ENCODE assay signal across 29 mouse cellular contexts in genomic region chr17:89899813-89900212, GRCm38 (mm10). TPM values are rescaled to one million over a fixed set of nuclear protein-coding genes. Genes with fewer than 3 reads are reported as not detected.
A peak's percentile ranks its signal among the peaks of the same experiment; 100 is the strongest.
DNase-seq lines count a peak whose midpoint lies in the region; ATAC-seq and TF ChIP-seq lines count a peak whose summit lies in the region.
"Had no signal": no experiment of that assay in that cellular context is flagged by ENCODE, and none has a peak within 500 bp of the region (broad histone marks: within the 10 kb centered on the region; RNA-seq: fewer than 3 reads in every experiment).

No protein-coding gene starts in this region.

- no peak overlapping the region for H3K4me3 ChIP-seq in forebrain, embryonic 13.5 days
- H3K4me3 ChIP-seq in forebrain, postnatal 0 days (ENCODE audit: low read depth, low read length): no peak overlapping the region
- no peak overlapping the region for H3K4me3 ChIP-seq in hindbrain, embryonic 16.5 days (ENCODE audit: low read length)
- H3K4me3 ChIP-seq in hindbrain, embryonic 11.5 days (ENCODE audit: low read depth, low read length): no peak overlapping the region
- H3K4me3 ChIP-seq in neural tube, embryonic 11.5 days (ENCODE audit: low read depth, low read length): no peak overlapping the region
- H3K4me3 ChIP-seq in neural tube, embryonic 15.5 days (replicated peaks): no peak overlapping the region
- H3K4me3 ChIP-seq in neural tube, embryonic 14.5 days (ENCODE audit: low read depth, low read length): no peak overlapping the region
- H3K4me3 ChIP-seq: embryonic facial prominence, embryonic 12.5 days; embryonic facial prominence, embryonic 15.5 days; gastrocnemius, adult 2 months; heart, adult 2 months; heart, embryonic 10.5 days; heart, embryonic 13.5 days; intestine, embryonic 15.5 days had no signal

- no peaks in the 10 kb centered on the region for H3K36me3 ChIP-seq in forebrain, embryonic 13.5 days (ENCODE audit: poor library complexity, severe bottlenecking)
- H3K36me3 ChIP-seq in forebrain, postnatal 0 days (ENCODE audit: insufficient read depth): no peaks in the 10 kb centered on the region
- no peaks in the 10 kb centered on the region for H3K36me3 ChIP-seq in hindbrain, embryonic 16.5 days (ENCODE audit: control insufficient read depth, insufficient read depth, low read length)
- no peaks in the 10 kb centered on the region for H3K36me3 ChIP-seq in hindbrain, embryonic 11.5 days (ENCODE audit: control insufficient read depth, insufficient read depth, low read length)
- no peaks in the 10 kb centered on the region for H3K36me3 ChIP-seq in neural tube, embryonic 11.5 days (ENCODE audit: control insufficient read depth, insufficient read depth, low read length)
- no peaks in the 10 kb centered on the region for H3K36me3 ChIP-seq in neural tube, embryonic 15.5 days
- no peaks in the 10 kb centered on the region for H3K36me3 ChIP-seq in neural tube, embryonic 14.5 days (ENCODE audit: control insufficient read depth, insufficient read depth, low read length)
- H3K36me3 ChIP-seq: embryonic facial prominence, embryonic 12.5 days; embryonic facial prominence, embryonic 15.5 days; G1E; heart, embryonic 10.5 days; heart, embryonic 13.5 days; intestine, embryonic 15.5 days had no signal

- no peaks in the 10 kb centered on the region for H3K4me1 ChIP-seq in forebrain, embryonic 13.5 days
- H3K4me1 ChIP-seq in forebrain, postnatal 0 days (ENCODE audit: insufficient read depth): no peaks in the 10 kb centered on the region
- no peaks in the 10 kb centered on the region for H3K4me1 ChIP-seq in hindbrain, embryonic 16.5 days (ENCODE audit: control insufficient read depth, insufficient read depth, low read depth, low read length)
- H3K4me1 ChIP-seq in hindbrain, embryonic 11.5 days (replicated peaks; ENCODE audit: control insufficient read depth, insufficient read depth, low read length): no peaks in the 10 kb centered on the region
- H3K4me1 ChIP-seq in neural tube, embryonic 11.5 days (ENCODE audit: control insufficient read depth, insufficient read depth, low read length): no peaks in the 10 kb centered on the region
- H3K4me1 ChIP-seq in neural tube, embryonic 15.5 days: 0 out of 2 replicates have a peak, but pooled peaks cover 4% of the 10 kb centered on the region
- H3K4me1 ChIP-seq in neural tube, embryonic 14.5 days (ENCODE audit: control insufficient read depth, insufficient read depth, low read length): no peaks in the 10 kb centered on the region
- H3K4me1 ChIP-seq: embryonic facial prominence, embryonic 12.5 days; embryonic facial prominence, embryonic 15.5 days; heart, embryonic 10.5 days; heart, embryonic 13.5 days; intestine, embryonic 15.5 days had no signal

- H3K27ac ChIP-seq in forebrain, embryonic 13.5 days: no peak overlapping the region
- H3K27ac ChIP-seq in forebrain, postnatal 0 days (ENCODE audit: low read depth, low read length): no peak overlapping the region
- no peak overlapping the region for H3K27ac ChIP-seq in hindbrain, embryonic 16.5 days (ENCODE audit: low read depth, low read length)
- H3K27ac ChIP-seq in hindbrain, embryonic 11.5 days (ENCODE audit: low read depth, low read length): no peak overlapping the region
- H3K27ac ChIP-seq in neural tube, embryonic 11.5 days (ENCODE audit: low read depth, low read length): no peak overlapping the region
- no peak overlapping the region for H3K27ac ChIP-seq in neural tube, embryonic 15.5 days (replicated peaks)
- no peak overlapping the region for H3K27ac ChIP-seq in neural tube, embryonic 14.5 days (ENCODE audit: low read depth, low read length)
- H3K27ac ChIP-seq: embryonic facial prominence, embryonic 12.5 days; embryonic facial prominence, embryonic 15.5 days; gastrocnemius, adult 2 months; heart, adult 2 months; heart, embryonic 10.5 days; heart, embryonic 13.5 days; hindbrain, embryonic 14.5 days; intestine, embryonic 15.5 days had no signal

- ATAC-seq in forebrain, embryonic 13.5 days: peak; percentile 33; the same call in 1 of the 2 replicates
- no peak for ATAC-seq in forebrain, postnatal 0 days
- ATAC-seq in hindbrain, embryonic 16.5 days: 0 out of 2 replicates have a peak, but pooled peaks have one; percentile 37
- no peak for ATAC-seq in hindbrain, embryonic 11.5 days (ENCODE audit: low FRiP score)
- peak; percentile 23; the same call in 1 of the 2 replicates for ATAC-seq in neural tube, embryonic 11.5 days (ENCODE audit: insufficient read depth, low FRiP score, low TSS enrichment)
- ATAC-seq in neural tube, embryonic 15.5 days (ENCODE audit: low FRiP score): no peak
- peak; percentile 71; the same call in 1 of the 2 replicates for ATAC-seq in neural tube, embryonic 14.5 days (ENCODE audit: low read depth)
- ATAC-seq: forebrain, embryonic 16.5 days; intestine, embryonic 15.5 days; Patski had no signal

- no peaks in the 10 kb centered on the region for H3K27me3 ChIP-seq in forebrain, embryonic 13.5 days
- no peaks in the 10 kb centered on the region for H3K27me3 ChIP-seq in forebrain, postnatal 0 days (ENCODE audit: insufficient read depth, low read length)
- no peaks in the 10 kb centered on the region for H3K27me3 ChIP-seq in hindbrain, embryonic 16.5 days (replicated peaks; ENCODE audit: control insufficient read depth, insufficient read depth, low read length)
- H3K27me3 ChIP-seq in hindbrain, embryonic 11.5 days (ENCODE audit: control insufficient read depth, insufficient read depth, low read length): no peaks in the 10 kb centered on the region
- H3K27me3 ChIP-seq in neural tube, embryonic 11.5 days (ENCODE audit: control insufficient read depth, insufficient read depth, low read length): no peaks in the 10 kb centered on the region
- H3K27me3 ChIP-seq in neural tube, embryonic 15.5 days (replicated peaks): no peaks in the 10 kb centered on the region
- no peaks in the 10 kb centered on the region for H3K27me3 ChIP-seq in neural tube, embryonic 14.5 days (ENCODE audit: control insufficient read depth, insufficient read depth, low read length)
- H3K27me3 ChIP-seq: CH12.LX; embryonic facial prominence, embryonic 12.5 days; embryonic facial prominence, embryonic 15.5 days; heart, embryonic 13.5 days; intestine, embryonic 15.5 days; Patski had no signal

- no peak for TF ChIP-seq CTCF in forebrain, postnatal 0 days (IDR thresholded peaks at IDR 0.05; ENCODE audit: low read depth)

- DNase-seq in forebrain, postnatal 0 days: no peak
- DNase-seq in hindbrain, embryonic 11.5 days (ENCODE audit: low spot score): no peak
- no peak for DNase-seq in neural tube, embryonic 11.5 days (ENCODE audit: low spot score)
- DNase-seq: adrenal gland, postnatal 10 days; adrenal gland, postnatal 36 days; B cell, adult 2 months; cerebellum, adult 11 months; cerebellum, adult 2 months; cerebellum, adult 9-11 months; cerebellum, postnatal 25 days; gastrocnemius, adult 2 months; gastrocnemius, postnatal 14 days; heart, adult 2 months; heart, postnatal 14 days; kidney, adult 11 months had no signal

- H3K4me2 ChIP-seq in forebrain, embryonic 13.5 days: no peak overlapping the region
- H3K4me2 ChIP-seq in forebrain, postnatal 0 days (ENCODE audit: low read depth): no peak overlapping the region
- no peak overlapping the region for H3K4me2 ChIP-seq in hindbrain, embryonic 16.5 days (ENCODE audit: low read length)
- H3K4me2 ChIP-seq in hindbrain, embryonic 11.5 days (replicated peaks; ENCODE audit: low read depth, low read length): no peak overlapping the region
- no peak overlapping the region for H3K4me2 ChIP-seq in neural tube, embryonic 11.5 days (ENCODE audit: low read depth)
- no peak overlapping the region for H3K4me2 ChIP-seq in neural tube, embryonic 15.5 days
- H3K4me2 ChIP-seq in neural tube, embryonic 14.5 days (ENCODE audit: low read depth, low read length): no peak overlapping the region
- H3K4me2 ChIP-seq: embryonic facial prominence, embryonic 12.5 days; embryonic facial prominence, embryonic 15.5 days; heart, embryonic 13.5 days; hindbrain, embryonic 14.5 days; intestine, embryonic 15.5 days had no signal

- H3K9me3 ChIP-seq in forebrain, embryonic 13.5 days (replicated peaks): no peaks in the 10 kb centered on the region
- H3K9me3 ChIP-seq in forebrain, postnatal 0 days (ENCODE audit: low read length): no peaks in the 10 kb centered on the region
- H3K9me3 ChIP-seq in hindbrain, embryonic 16.5 days (ENCODE audit: control insufficient read depth, low read length): no peaks in the 10 kb centered on the region
- H3K9me3 ChIP-seq in hindbrain, embryonic 11.5 days (ENCODE audit: control insufficient read depth, low read length): no peaks in the 10 kb centered on the region
- no peaks in the 10 kb centered on the region for H3K9me3 ChIP-seq in neural tube, embryonic 11.5 days (ENCODE audit: control insufficient read depth, low read length)
- H3K9me3 ChIP-seq in neural tube, embryonic 15.5 days (replicated peaks): no peaks in the 10 kb centered on the region
- no peaks in the 10 kb centered on the region for H3K9me3 ChIP-seq in neural tube, embryonic 14.5 days (ENCODE audit: control insufficient read depth, low read length)
- H3K9me3 ChIP-seq: embryonic facial prominence, embryonic 12.5 days; embryonic facial prominence, embryonic 15.5 days; G1E; heart, embryonic 10.5 days; heart, embryonic 13.5 days; intestine, embryonic 15.5 days had no signal

- WGBS in forebrain, embryonic 13.5 days: 47% methylated on average over 3 of the region's 3 CpGs
- 42% methylated on average over 3 of the region's 3 CpGs for WGBS in forebrain, postnatal 0 days
- WGBS in hindbrain, embryonic 16.5 days: 52% methylated on average over 3 of the region's 3 CpGs
- 76% methylated on average over 3 of the region's 3 CpGs for WGBS in hindbrain, embryonic 11.5 days
- WGBS in neural tube, embryonic 11.5 days: 81% methylated on average over 3 of the region's 3 CpGs
- WGBS in neural tube, embryonic 15.5 days: 44% methylated on average over 3 of the region's 3 CpGs
- 50% methylated on average over 3 of the region's 3 CpGs for WGBS in neural tube, embryonic 14.5 days

- H3K9ac ChIP-seq in forebrain, embryonic 13.5 days: no peak overlapping the region
- no peak overlapping the region for H3K9ac ChIP-seq in forebrain, postnatal 0 days
- H3K9ac ChIP-seq in hindbrain, embryonic 16.5 days (ENCODE audit: low read depth, low read length): no peak overlapping the region
- H3K9ac ChIP-seq in hindbrain, embryonic 11.5 days (ENCODE audit: low read depth, low read length): no peak overlapping the region
- H3K9ac ChIP-seq in neural tube, embryonic 11.5 days (ENCODE audit: low read length): no peak overlapping the region
- H3K9ac ChIP-seq in neural tube, embryonic 15.5 days (replicated peaks): no peak overlapping the region
- H3K9ac ChIP-seq in neural tube, embryonic 14.5 days (replicated peaks; ENCODE audit: low read depth, low read length): no peak overlapping the region
- H3K9ac ChIP-seq: embryonic facial prominence, embryonic 12.5 days; embryonic facial prominence, embryonic 15.5 days; heart, embryonic 13.5 days; hindbrain, embryonic 14.5 days; intestine, embryonic 15.5 days had no signal

RNA-seq across cellular contexts. Expression of gene Gm10184, which starts 10.4 kb away (rescaled TPM):
- 68.5 and 68.6 TPM in 2 replicates for polyA plus RNA-seq in forebrain, embryonic 13.5 days (2015; fragmentation: Nextera tagmentation; extraction: Ambion mirVana)
- 14.5 and 17.7 TPM in 2 replicates for total RNA-seq in forebrain, postnatal 0 days (2014; rRNA removed)
- polyA plus RNA-seq in forebrain, postnatal 0 days (2015; fragmentation: Nextera tagmentation; extraction: Ambion mirVana): 11.7 and 13.1 TPM in 2 replicates
- 17.1 and 35.7 TPM in 2 replicates for polyA plus RNA-seq in hindbrain, embryonic 16.5 days (2015; fragmentation: Nextera tagmentation; extraction: Ambion mirVana)
- 65.4 and 66.3 TPM in 2 replicates for polyA plus RNA-seq in hindbrain, embryonic 11.5 days (2014; fragmentation: Nextera tagmentation; extraction: Ambion mirVana)
- 70.9 and 77.2 TPM in 2 replicates for polyA plus RNA-seq in neural tube, embryonic 11.5 days (2014; fragmentation: Nextera tagmentation; extraction: Ambion mirVana)
- 21.8 and 23.0 TPM in 2 replicates for polyA plus RNA-seq in neural tube, embryonic 15.5 days (2015; fragmentation: Nextera tagmentation; extraction: Ambion mirVana)
- 13.6 and 16.4 TPM in 2 replicates for polyA plus RNA-seq in neural tube, embryonic 14.5 days (2014; fragmentation: Nextera tagmentation; extraction: Ambion mirVana)

Comparison
In these comparisons a context has a peak if more than half of its experiments do, and no peak if none do; other contexts are left out.
1. ATAC-seq: peak in forebrain, embryonic 13.5 days (single experiment), hindbrain, embryonic 16.5 days (single experiment), neural tube, embryonic 11.5 days (single experiment) and neural tube, embryonic 14.5 days (single experiment); none in forebrain, postnatal 0 days (single experiment), hindbrain, embryonic 11.5 days (single experiment) and neural tube, embryonic 15.5 days (single experiment).